Mouse (Mus musculus) E14TG2a.4 (cell line): ENCODE measurements around the gene Ttc7.

ENCODE experiments used
- H3K27me3 ChIP-seq: 2 replicates; pipeline ENCODE4 v1.6.1; 2014; ENCODE audit warnings: low read length, control low read depth; ENCODE audit not compliant: insufficient read depth
- H3K36me3 ChIP-seq: 2 replicates; pipeline ENCODE4 v1.6.1; 2014; ENCODE audit warnings: low read length, control low read depth; ENCODE audit not compliant: insufficient read depth
- H3K4me1 ChIP-seq: replicated peaks from 2 replicates; pipeline ENCODE4 v1.6.1; 2014; ENCODE audit warnings: low read depth, low read length, control low read depth
- H3K4me3 ChIP-seq: replicated peaks from 2 replicates; pipeline ENCODE4 v1.5.1; 2014; ENCODE audit warnings: mild to moderate bottlenecking, low read length
- H3K9me3 ChIP-seq: 2 replicates; pipeline ENCODE4 v1.6.1; 2014; ENCODE audit warnings: low read length, control low read depth
- CTCF ChIP-seq: conservative IDR thresholded peaks from 2 replicates; pipeline ENCODE4 v1.5.1; 2014; ENCODE audit warnings: low read length
- NANOG ChIP-seq: IDR thresholded peaks from 2 replicates; pipeline ENCODE4 v1.6.1; 2014; ENCODE audit warnings: borderline replicate concordance, low read length, mixed read lengths
- POU5F1 ChIP-seq: IDR thresholded peaks from 2 replicates; pipeline ENCODE4 v1.6.1; 2014; ENCODE audit warnings: low read length, borderline replicate concordance

The Ttc7 gene

DNA sequence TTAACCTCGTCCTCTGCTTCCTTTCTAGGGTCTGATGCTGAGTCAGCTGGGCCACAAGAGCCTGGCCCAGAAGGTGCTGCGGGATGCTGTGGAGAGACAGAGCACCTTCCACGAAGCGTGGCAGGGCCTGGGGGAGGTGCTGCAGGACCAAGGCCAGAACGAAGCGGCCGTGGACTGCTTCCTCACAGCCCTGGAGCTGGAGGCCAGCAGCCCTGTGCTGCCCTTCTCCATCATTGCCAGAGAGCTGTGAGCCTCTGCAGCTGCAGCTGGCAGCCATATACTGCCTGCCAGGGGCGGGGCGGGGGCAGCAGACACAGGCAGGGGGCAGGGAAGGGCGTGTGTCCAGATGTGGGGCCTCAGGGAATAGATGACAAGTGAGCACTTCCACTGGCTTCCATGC is 97.1 kb downstream of the Ttc7 start:
- no peaks in the 10 kb centered on the region for H3K36me3 ChIP-seq
- peaks cover 8% of the 10 kb centered on the region; the same call in 1 of the 2 replicates for H3K27me3 ChIP-seq
- no peak for TF ChIP-seq NANOG
- no peak for TF ChIP-seq POU5F1
- TF ChIP-seq CTCF: no peak
- no peak overlapping the region; the same call in 1 of the 2 replicates for H3K4me3 ChIP-seq
- H3K9me3 ChIP-seq: no peaks in the 10 kb centered on the region
- peaks cover 60% of the 10 kb centered on the region for H3K4me1 ChIP-seq

DNA sequence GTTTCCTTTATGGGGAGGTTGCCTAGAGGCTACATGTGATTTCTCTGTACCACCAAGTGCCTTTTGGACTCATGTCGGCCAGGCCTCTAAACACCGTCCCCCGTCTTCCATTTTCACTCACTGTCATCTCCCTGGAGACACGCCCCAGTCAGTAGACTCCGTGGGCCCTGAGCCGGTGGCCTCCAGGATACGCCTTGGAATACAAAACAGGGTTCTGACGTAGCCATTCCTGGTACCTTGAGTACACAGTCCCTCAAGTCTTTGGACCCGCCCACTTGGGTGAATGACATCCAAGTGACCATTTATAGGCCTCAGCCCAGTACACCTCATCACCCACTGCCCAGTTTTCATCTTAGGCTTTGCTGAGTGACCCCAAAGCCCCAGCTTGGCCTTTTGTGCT is 98.0 kb downstream of the Ttc7 start:
- Histone ChIP-seq H3K36me3 (no peaks in the 10 kb centered on the region), H3K4me1 (peaks cover 54% of the 10 kb centered on the region), H3K27me3 (peaks cover 6% of the 10 kb centered on the region; the same call in 1 of the 2 replicates), H3K9me3 (no peaks in the 10 kb centered on the region), H3K4me3 (no peak overlapping the region)
- TF ChIP-seq CTCF: no peak

DNA sequence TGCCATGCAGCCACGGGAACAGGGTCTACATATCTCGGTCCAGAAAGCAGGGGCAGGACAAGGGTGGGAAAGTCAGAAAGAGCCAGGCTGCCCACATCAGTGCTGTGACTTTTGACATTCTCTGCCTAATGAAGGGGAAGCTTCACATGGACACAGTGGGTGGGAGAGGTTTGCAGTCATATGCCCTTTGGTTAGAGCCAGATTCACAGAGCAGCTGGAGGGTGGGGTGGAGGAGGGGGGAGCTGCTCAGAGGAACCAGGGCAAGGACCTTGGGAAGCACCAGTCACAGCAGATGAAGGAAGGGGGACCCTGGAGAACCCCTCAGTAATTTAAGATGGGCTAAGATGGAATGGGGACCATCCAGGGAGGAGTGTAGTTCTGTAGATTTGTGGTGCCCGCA is 103.1 kb downstream of the Ttc7 start:
- Histone ChIP-seq H3K4me3 (no peak overlapping the region), H3K4me1 (peaks cover 11% of the 10 kb centered on the region), H3K9me3 (no peaks in the 10 kb centered on the region), H3K36me3 (no peaks in the 10 kb centered on the region), H3K27me3 (peaks cover 8% of the 10 kb centered on the region; the same call in 1 of the 2 replicates)
- TF ChIP-seq NANOG (no peak), POU5F1 (no peak)

DNA sequence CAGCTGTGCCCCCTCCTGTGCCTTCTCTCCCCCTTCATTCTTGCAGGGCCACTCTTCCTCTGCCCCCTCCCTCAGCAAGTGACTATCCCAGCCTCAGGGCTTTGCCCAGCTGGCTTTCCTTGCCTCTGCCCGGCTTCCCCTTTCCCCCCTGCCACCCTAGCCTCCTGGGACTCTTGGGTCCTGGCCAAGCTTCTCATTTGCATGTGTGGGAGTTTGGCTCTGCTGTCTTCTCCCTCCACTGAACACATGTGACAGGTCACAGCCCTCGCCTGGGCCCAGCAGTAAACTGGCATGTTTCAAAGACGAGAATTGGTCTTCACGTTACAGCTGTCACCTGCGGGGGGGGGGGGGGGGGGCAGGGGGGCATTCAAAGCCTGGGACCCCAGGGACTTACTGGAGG is 104.4 kb downstream of the Ttc7 start:
- peaks cover 6% of the 10 kb centered on the region; the same call in 1 of the 2 replicates for H3K4me1 ChIP-seq
- no peak overlapping the region for H3K4me3 ChIP-seq
- peaks cover 8% of the 10 kb centered on the region; the same call in 1 of the 2 replicates for H3K27me3 ChIP-seq
- no peaks in the 10 kb centered on the region for H3K9me3 ChIP-seq
- no peaks in the 10 kb centered on the region for H3K36me3 ChIP-seq
- TF ChIP-seq CTCF (no peak), POU5F1 (no peak), NANOG (no peak)

DNA sequence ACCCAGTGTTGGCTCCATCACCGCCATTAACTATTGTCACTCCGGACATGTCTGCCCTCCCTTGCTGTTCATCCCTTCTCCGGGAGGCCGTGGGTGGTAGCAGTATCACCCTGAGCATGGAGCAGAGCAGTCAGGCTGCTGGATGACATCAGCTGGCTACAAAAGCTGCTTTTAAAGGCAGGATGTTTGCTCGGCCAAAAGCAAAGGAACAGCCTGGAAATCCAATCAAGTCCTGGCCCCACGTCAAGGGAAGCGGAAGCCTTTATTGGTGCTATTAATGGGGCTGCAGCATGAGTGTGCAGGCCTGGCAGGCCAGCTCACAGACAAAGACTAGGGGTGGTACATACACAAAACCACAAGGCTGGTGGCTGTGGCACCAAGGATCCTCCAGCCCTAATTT is 108.6 kb downstream of the Ttc7 start:
- TF ChIP-seq POU5F1: no peak
- TF ChIP-seq CTCF: no peak
- TF ChIP-seq NANOG: no peak
- Histone ChIP-seq H3K4me1 (peaks cover 2% of the 10 kb centered on the region; the same call in 1 of the 2 replicates), H3K36me3 (no peaks in the 10 kb centered on the region), H3K27me3 (0 out of 2 replicates have a peak, but pooled peaks cover 3% of the 10 kb centered on the region), H3K4me3 (no peak overlapping the region), H3K9me3 (no peaks in the 10 kb centered on the region)

DNA sequence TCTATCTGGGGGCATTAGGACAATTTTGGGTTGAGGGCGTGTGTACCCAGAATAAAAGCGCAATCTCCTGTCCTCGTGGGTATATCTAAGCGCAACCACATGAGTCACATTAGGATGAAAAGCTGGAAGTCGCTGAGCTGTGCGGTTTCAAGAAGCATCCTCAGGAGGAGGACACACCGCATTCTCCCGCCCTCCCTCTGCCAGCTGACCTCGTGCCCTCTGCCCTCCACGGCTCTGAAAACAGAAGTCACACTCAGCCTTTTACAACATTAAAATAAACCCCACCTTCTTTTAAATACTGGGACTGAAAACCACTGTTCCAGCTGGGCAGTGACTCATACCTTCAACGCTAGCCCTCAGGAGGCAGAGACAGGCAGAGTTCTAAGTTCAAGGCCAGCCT is 114.4 kb downstream of the Ttc7 start:
- no peak overlapping the region for H3K4me3 ChIP-seq
- no peaks in the 10 kb centered on the region for H3K27me3 ChIP-seq
- peaks cover 5% of the 10 kb centered on the region; the same call in 1 of the 2 replicates for H3K4me1 ChIP-seq
- no peaks in the 10 kb centered on the region for H3K9me3 ChIP-seq
- H3K36me3 ChIP-seq: no peaks in the 10 kb centered on the region
- no peak for TF ChIP-seq NANOG
- no peak for TF ChIP-seq CTCF
- no peak for TF ChIP-seq POU5F1

DNA sequence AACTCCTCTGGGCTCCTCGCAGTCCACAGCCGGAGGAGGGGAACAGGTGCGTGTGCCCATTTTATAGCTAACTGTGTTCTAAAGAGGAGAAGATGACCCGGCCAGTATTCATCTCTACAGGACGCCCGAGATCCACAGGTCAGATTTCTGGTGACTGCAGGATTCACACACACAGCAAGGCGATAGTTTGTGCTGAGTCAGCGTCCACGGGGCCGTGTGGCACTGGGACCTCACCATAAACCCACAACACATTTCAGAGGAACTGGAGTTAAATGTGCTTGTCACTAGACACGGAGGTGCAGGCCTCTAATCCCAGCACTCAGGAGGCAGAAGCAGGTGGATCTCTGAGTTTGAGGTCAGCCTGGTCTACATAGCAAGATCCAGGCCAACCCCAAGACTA is 119.8 kb downstream of the Ttc7 start:
- peaks cover 15% of the 10 kb centered on the region for H3K4me1 ChIP-seq
- no peak for TF ChIP-seq POU5F1
- no peak for TF ChIP-seq NANOG
- TF ChIP-seq CTCF: no peak

DNA sequence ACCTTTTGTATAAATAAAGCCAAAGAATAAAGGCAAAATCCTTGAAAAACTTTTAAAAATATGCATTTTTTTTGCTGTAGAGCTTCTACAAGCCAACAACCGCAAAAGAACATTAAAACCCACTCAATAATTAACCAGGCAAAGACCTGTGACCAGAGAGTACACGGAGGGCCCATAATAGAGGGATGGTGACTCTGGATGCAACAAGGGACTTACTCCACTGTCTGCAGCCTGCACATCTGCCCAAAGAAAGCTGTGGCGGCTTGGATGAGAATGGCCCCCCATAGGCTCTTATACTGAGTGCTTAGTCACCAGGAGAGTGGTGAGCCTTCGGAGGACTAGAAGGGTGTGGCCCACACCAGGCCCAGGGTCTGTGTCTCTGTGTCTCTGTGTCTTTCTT is 120.8 kb downstream of the Ttc7 start:
- H3K36me3 ChIP-seq: no peaks in the 10 kb centered on the region
- H3K4me3 ChIP-seq: no peak overlapping the region
- TF ChIP-seq POU5F1: no peak
- TF ChIP-seq CTCF: no peak
- no peak for TF ChIP-seq NANOG
- H3K4me1 ChIP-seq: peaks cover 15% of the 10 kb centered on the region
- no peaks in the 10 kb centered on the region for H3K27me3 ChIP-seq
- peaks cover 3% of the 10 kb centered on the region; the same call in 1 of the 2 replicates for H3K9me3 ChIP-seq

More for the DNA sequence above, 119.8 kb downstream of the Ttc7 start:
- H3K9me3 ChIP-seq: peaks cover 3% of the 10 kb centered on the region; the same call in 1 of the 2 replicates
- no peaks in the 10 kb centered on the region for H3K36me3 ChIP-seq
- no peaks in the 10 kb centered on the region for H3K27me3 ChIP-seq
- H3K4me3 ChIP-seq: no peak overlapping the region

DNA sequence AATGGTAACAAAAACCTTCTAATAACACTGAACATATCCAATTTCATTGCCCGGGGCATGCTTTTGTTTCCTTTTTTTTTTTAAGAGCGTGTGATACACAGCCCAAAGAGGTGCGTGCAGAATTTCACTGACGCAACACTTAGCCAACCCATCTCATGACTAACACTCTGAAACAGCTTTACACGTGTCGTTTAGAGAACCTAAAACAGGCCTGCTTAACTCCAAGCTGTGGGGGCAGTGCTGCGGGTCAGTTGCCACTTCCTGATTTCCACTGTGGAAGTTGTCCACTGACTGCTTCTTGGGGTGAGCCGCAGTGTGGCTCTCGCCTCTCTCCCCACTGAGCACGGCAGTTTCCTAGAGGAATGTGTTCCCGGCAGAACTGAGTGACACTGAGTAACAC is 122.9 kb downstream of the Ttc7 start:
- Histone ChIP-seq H3K9me3 (peaks cover 3% of the 10 kb centered on the region; the same call in 1 of the 2 replicates), H3K27me3 (no peaks in the 10 kb centered on the region), H3K4me3 (no peak overlapping the region), H3K4me1 (peaks cover 15% of the 10 kb centered on the region), H3K36me3 (no peaks in the 10 kb centered on the region)
- no peak for TF ChIP-seq POU5F1
- TF ChIP-seq NANOG: no peak
- TF ChIP-seq CTCF: no peak

DNA sequence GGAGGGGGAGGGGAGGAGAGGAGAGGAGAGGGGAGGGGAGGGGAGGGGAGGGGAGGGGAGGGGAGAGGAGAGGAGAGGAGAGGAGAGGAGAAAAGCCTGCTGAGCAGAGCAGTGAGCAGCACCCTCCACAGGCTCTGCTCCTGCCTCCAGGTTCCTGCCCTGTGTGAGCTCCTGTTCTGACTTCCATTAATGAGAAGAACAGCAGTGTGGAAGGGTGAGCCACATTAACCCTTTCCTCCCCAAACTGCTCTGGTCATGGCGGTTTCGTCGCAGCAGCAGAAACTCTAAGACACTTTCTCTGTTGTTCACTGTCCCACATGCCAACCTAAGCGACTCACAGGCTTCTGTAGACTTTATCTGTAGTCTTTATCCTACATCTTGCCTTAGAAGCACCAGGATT is 124.0 kb downstream of the Ttc7 start:
- no peaks in the 10 kb centered on the region for H3K36me3 ChIP-seq
- H3K9me3 ChIP-seq: peaks cover 3% of the 10 kb centered on the region; the same call in 1 of the 2 replicates
- no peak for TF ChIP-seq NANOG
- no peak for TF ChIP-seq CTCF
- no peak for TF ChIP-seq POU5F1
- H3K4me1 ChIP-seq: peaks cover 15% of the 10 kb centered on the region
- H3K4me3 ChIP-seq: no peak overlapping the region
- H3K27me3 ChIP-seq: no peaks in the 10 kb centered on the region
